Mouse (Mus musculus) C2C12 (cell line): Measurements from ENCODE around the gene Celf2.

Source experiments
- CEBPB ChIP-seq: IDR thresholded peaks from one replicate; pipeline ENCODE4 v1.6.1; 2011; ENCODE audit warnings: low read depth, mild to moderate bottlenecking, control low read depth, moderate library complexity
- CTCF ChIP-seq: IDR thresholded peaks from one replicate; pipeline ENCODE4 v1.5.1; 2011; ENCODE audit not compliant: control insufficient read depth, insufficient read depth, insufficient read length
- MAX ChIP-seq: IDR thresholded peaks from one replicate; pipeline ENCODE4 v1.6.1; 2011; ENCODE audit warnings: mild to moderate bottlenecking, control low read depth
- MYOD1 ChIP-seq: IDR thresholded peaks from one replicate; pipeline ENCODE4 v1.6.1; 2011; ENCODE audit warnings: low read depth; ENCODE audit not compliant: control insufficient read depth, insufficient read length
- MYOG ChIP-seq: IDR thresholded peaks from one replicate; pipeline ENCODE4 v1.6.1; 2011; ENCODE audit not compliant: control insufficient read depth, insufficient read length; ENCODE audit errors: extremely low read depth

GRCm38 (mm10) chr2:6674401-6674800, 835.0 kb downstream of the Celf2 start:
- TF ChIP-seq CTCF (no peak), MYOG (no peak), CEBPB (no peak), MAX (no peak), MYOD1 (no peak)
